Mouse (Mus musculus) hindbrain, embryonic 14.5 days (tissue): ENCODE measurements around the gene Tas2r139. TPM values are rescaled to one million over a fixed set of nuclear protein-coding genes. Genes with fewer than 3 reads are reported as not detected.
"Not testable (repeated sequence)": the region's sequence is repeated elsewhere in the genome, so short reads cannot be mapped to it uniquely, and the experiment has no call there.

Experiments
- ATAC-seq: fragments of 200-750 bp; cut with Nextera tagmentation; 2 replicates; pipeline ENCODE4 v1.8.0; 2017; ENCODE audit warnings: moderate number of reproducible peaks, mild to moderate bottlenecking, moderate TSS enrichment, moderate library complexity; ENCODE audit not compliant: low FRiP score
- DNase-seq: peaks from one replicate; pipeline ENCODE4 v3.0.0-alpha.2; 2015; ENCODE audit warnings: low spot score
- H3K27ac ChIP-seq: fragments of 300-500 bp; sonication (generic); 2 replicates; pipeline ENCODE4 v1.5.1; 2014; ENCODE audit warnings: mild to moderate bottlenecking, moderate library complexity
- H3K27me3 ChIP-seq: fragments of 300-500 bp; sonication (generic); 2 replicates; pipeline ENCODE4 v1.6.1; 2014; ENCODE audit warnings: mild to moderate bottlenecking, low read length, mixed read lengths; ENCODE audit not compliant: control insufficient read depth, insufficient read depth
- H3K36me3 ChIP-seq: fragments of 300-500 bp; sonication (generic); replicated peaks from 2 replicates; pipeline ENCODE4 v1.6.1; 2014; ENCODE audit not compliant: control insufficient read depth, insufficient read depth
- H3K4me1 ChIP-seq: fragments of 300-500 bp; sonication (generic); replicated peaks from 2 replicates; pipeline ENCODE4 v1.6.1; 2014; ENCODE audit warnings: antibody characterized with exemption, low read length, mixed read lengths; ENCODE audit not compliant: control insufficient read depth, insufficient read depth
- H3K4me2 ChIP-seq: fragments of 300-500 bp; sonication (generic); replicated peaks from 2 replicates; pipeline ENCODE4 v1.6.1; 2014; ENCODE audit warnings: mild to moderate bottlenecking, moderate library complexity
- H3K4me3 ChIP-seq: fragments of 300-500 bp; sonication (generic); replicated peaks from 2 replicates; pipeline ENCODE4 v1.5.1; 2014; ENCODE audit warnings: mild to moderate bottlenecking, low read length
- H3K9ac ChIP-seq: fragments of 300-500 bp; sonication (generic); 2 replicates; pipeline ENCODE4 v1.6.1; 2014
- H3K9me3 ChIP-seq: fragments of 300-500 bp; sonication (generic); 2 replicates; pipeline ENCODE4 v1.6.1; 2016; ENCODE audit warnings: low read length; ENCODE audit not compliant: control insufficient read depth
- WGBS: fragments of 180-500 bp; shearing (Covaris S2); extraction: QIAGEN DNeasy Blood & Tissue Kit; methylation state at CpG from one replicate; pipeline ENCODE4 v1.1.7; 2014; 5-methylcytosine and 5-hydroxymethylcytosine counted together
- polyA plus RNA-seq: library from polyadenylated mRNA; unstranded; fragments of >200 nt; fragmentation: Nextera tagmentation; extraction: Ambion mirVana; gene quantifications from 2 replicates; pipeline ENCODE4 v1.2.1, GENCODE M21; 2014

Tas2r139 gene
- polyA plus RNA-seq, result not detected in 2 replicates

GRCm38 (mm10) chr6:42140636-42141035 lies at the start of gene Tas2r139:
TSS of gene Tas2r139 (plus strand) at chr6:42140936.
- no peak for DNase-seq
- no peaks in the 10 kb centered on the region for H3K9me3 ChIP-seq
- H3K36me3 ChIP-seq, result no peaks in the 10 kb centered on the region
- H3K9ac ChIP-seq, result no peak within 1 kb of the TSS
- no peaks in the 10 kb centered on the region for H3K4me1 ChIP-seq
- no peak within 1 kb of the TSS for H3K4me3 ChIP-seq
- no peak within 1 kb of the TSS for H3K4me2 ChIP-seq
- ATAC-seq, result no peak
- 84% methylated on average over 3 of the region's 3 CpGs for WGBS
- no peaks in the 10 kb centered on the region for H3K27me3 ChIP-seq
- no peak within 1 kb of the TSS for H3K27ac ChIP-seq

- not testable (repeated sequence) for H3K9ac ChIP-seq, H3K36me3 ChIP-seq, ATAC-seq, H3K4me2 ChIP-seq, H3K4me1 ChIP-seq, H3K9me3 ChIP-seq, H3K27ac ChIP-seq, DNase-seq, H3K27me3 ChIP-seq, H3K4me3 ChIP-seq
- 79% methylated on average over 15 of the region's 15 CpGs for WGBS
These were observed 10.4 kb downstream of the Tas2r139 start for GRCm38 (mm10) chr6:42151115-42151514.

DNA sequence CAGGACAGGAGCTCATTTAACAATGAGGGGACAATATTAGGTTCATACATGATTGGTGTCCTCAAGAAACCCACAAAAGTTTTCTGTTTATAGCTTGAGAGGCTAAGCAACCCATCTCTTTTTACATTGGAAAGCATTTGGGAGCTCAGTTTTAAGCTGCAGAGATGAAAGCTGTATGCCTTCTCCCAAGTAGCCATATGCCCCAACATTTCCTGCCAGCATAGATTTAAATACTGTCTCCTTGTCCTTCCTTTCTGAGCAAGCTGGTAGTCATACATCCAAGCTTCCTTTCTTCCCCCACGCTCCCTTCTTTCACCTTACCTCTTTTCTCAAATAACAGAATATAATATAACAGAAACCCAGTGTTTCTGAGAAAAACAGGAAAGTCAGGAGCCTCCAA lies 41.7 kb downstream of the Tas2r139 start:
- ATAC-seq (no peak), DNase-seq (no peak)
- Histone ChIP-seq H3K4me3 (no peak overlapping the region), H3K4me2 (no peak overlapping the region), H3K36me3 (no peaks in the 10 kb centered on the region), H3K9me3 (no peaks in the 10 kb centered on the region), H3K27ac (no peak overlapping the region), H3K27me3 (no peaks in the 10 kb centered on the region), H3K4me1 (no peaks in the 10 kb centered on the region), H3K9ac (no peak overlapping the region)
- 79% methylated on average over 1 of the region's 1 CpGs for WGBS

DNA sequence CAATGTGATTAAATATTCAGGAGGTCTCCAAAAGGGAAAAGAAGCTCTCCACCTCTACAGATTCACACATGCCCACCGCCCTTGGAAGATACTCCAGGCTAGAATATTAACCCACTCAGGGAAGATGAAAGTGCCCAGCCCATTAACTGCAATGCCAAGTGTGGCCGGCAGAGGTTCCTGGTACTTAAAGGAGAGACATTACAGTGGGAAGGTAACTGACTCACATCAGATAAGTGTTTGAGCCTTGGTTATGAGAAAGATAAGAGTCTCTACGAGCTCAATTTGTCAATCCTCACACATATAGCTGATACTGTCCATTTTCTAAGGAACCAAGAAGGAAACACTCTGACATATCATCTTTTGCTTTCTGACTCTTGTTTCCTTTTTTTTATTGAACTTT lies 45.5 kb downstream of the Tas2r139 start:
- Histone ChIP-seq H3K9ac (no peak overlapping the region), H3K27ac (no peak overlapping the region), H3K4me1 (no peaks in the 10 kb centered on the region), H3K9me3 (no peaks in the 10 kb centered on the region), H3K4me2 (no peak overlapping the region), H3K4me3 (no peak overlapping the region), H3K36me3 (no peaks in the 10 kb centered on the region), H3K27me3 (no peaks in the 10 kb centered on the region)
- 59% methylated on average over 3 of the region's 3 CpGs for WGBS
- no peak for ATAC-seq
- DNase-seq, result no peak

Other genes starting within 250 kb of the Tas2r139 start
- not detected in 2 replicates for gene Sval1, start 189.3 kb upstream of the Tas2r139 start, polyA plus RNA-seq
- not detected in 2 replicates for gene Sval3, start 172.8 kb upstream of the Tas2r139 start, polyA plus RNA-seq
- gene Sva, start 102.5 kb upstream of the Tas2r139 start, polyA plus RNA-seq, result not detected in 2 replicates
- gene Tas2r144, start 74.4 kb downstream of the Tas2r139 start, polyA plus RNA-seq, result not detected in 2 replicates
- gene Gstk1, start 105.0 kb downstream of the Tas2r139 start, polyA plus RNA-seq, result 11.6 and 12.1 TPM in 2 replicates
- gene Tmem139, start 121.0 kb downstream of the Tas2r139 start, polyA plus RNA-seq, result not detected in 2 replicates
- 32.7 and 36.4 TPM in 2 replicates for gene Casp2, start 124.0 kb downstream of the Tas2r139 start, polyA plus RNA-seq
- 0.94 and 1.9 TPM in 2 replicates for gene Clcn1, start 145.7 kb downstream of the Tas2r139 start, polyA plus RNA-seq
- gene Fam131b, start 183.7 kb downstream of the Tas2r139 start, polyA plus RNA-seq, result 7.2 and 7.9 TPM in 2 replicates
- 56.6 and 60.3 TPM in 2 replicates for gene Zyx, start 208.7 kb downstream of the Tas2r139 start, polyA plus RNA-seq
- 0.16 and 0.24 TPM in 2 replicates for gene Epha1, start 232.3 kb downstream of the Tas2r139 start, polyA plus RNA-seq